Mouse (Mus musculus): ENCODE measurements around the gene Cenpo.

DNA sequence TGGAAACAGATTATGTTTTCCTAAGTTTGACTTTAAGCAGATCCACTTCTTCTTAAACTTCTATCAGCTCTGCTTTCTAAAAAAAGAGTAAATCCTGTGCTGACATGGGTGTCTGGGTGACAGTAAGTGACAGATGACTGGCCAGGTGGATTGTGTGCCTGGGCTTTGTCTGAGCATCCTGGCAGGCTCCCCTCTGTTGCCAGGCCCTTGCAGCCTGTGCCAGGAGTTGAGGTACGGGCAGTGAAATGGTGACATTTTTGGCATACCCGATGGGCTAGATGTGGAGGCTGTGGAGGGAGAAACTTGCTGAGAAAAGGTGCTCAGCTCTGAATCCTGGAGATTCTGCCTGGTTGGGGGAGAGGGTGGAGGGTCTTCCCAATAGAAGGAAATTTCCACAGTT is 76.6 kb downstream of the Cenpo start:
- TF ChIP-seq EP300 (IDR thresholded peaks at IDR 0.05; ENCODE audit: low read depth in 1 of 2, low read length in 2 of 2) (no peak), GATA1 (IDR thresholded peaks at IDR 0.05; ENCODE audit: low read depth, low read length) (no peak), CTCF (IDR thresholded peaks at IDR 0.05 in 2 of 3, conservative IDR thresholded peaks at IDR 0.05 in 1 of 3; ENCODE audit: control insufficient read depth in 1 of 3, insufficient read depth in 1 of 3, low read depth in 2 of 3, low read length in 3 of 3, poor library complexity in 1 of 3, severe bottlenecking in 1 of 3) (no peak)

Data from MEL (cell line).